22 mouse cellular contexts compared by ENCODE assay signal in genomic region chr8:65443266-65443665, GRCm38 (mm10).
DNase-seq lines count a peak whose midpoint lies in the region; TF ChIP-seq lines count a peak whose summit lies in the region.
"Had no signal": no experiment of that assay in that cellular context is flagged by ENCODE, and none has a peak within 500 bp of the region (broad histone marks: within the 10 kb centered on the region; RNA-seq: fewer than 3 reads in every experiment).

No protein-coding gene starts in this region.

- no peak for TF ChIP-seq CTCF in C2C12 (IDR thresholded peaks at IDR 0.05; ENCODE audit: control insufficient read depth, insufficient read depth, insufficient read length)

- DNase-seq in 3T3-L1 (ENCODE audit: low read depth, low spot score) = peak; percentile 32
- DNase-seq in Muller cell, postnatal 12 days (ENCODE audit: inconsistent ontology term) = peak; percentile 4
- no peak for DNase-seq in frontal cortex, postnatal 36 days (ENCODE audit: low spot score in 2 of 2)
- no peak for DNase-seq in cerebellum, adult 18-20 months
- DNase-seq: adrenal gland, adult 2 months; adrenal gland, postnatal 10 days; adrenal gland, postnatal 25 days; B cell, adult 2 months; cerebellum, adult 11 months; cerebellum, adult 2 months; cerebellum, adult 9-10 months; cerebellum, postnatal 10 days; cerebellum, postnatal 25 days; embryo, embryonic 11 days; forebrain, postnatal 0 days had no signal

- H3K36me3 ChIP-seq in C2C12 (ENCODE audit: control insufficient read depth, insufficient read depth) = no peaks in the 10 kb centered on the region
- H3K36me3 ChIP-seq: embryonic facial prominence, embryonic 13.5 days; embryonic facial prominence, embryonic 15.5 days; forebrain, embryonic 10.5 days; forebrain, embryonic 12.5 days; G1E had no signal

- no peak overlapping the region for H3K4me3 ChIP-seq in C2C12 (ENCODE audit: insufficient read depth, poor library complexity, severe bottlenecking)
- H3K4me3 ChIP-seq: embryonic facial prominence, embryonic 13.5 days; embryonic facial prominence, embryonic 15.5 days; erythroblast, embryonic 14.5 days; forebrain, embryonic 10.5 days; forebrain, embryonic 12.5 days had no signal

- no peaks in the 10 kb centered on the region for H3K27me3 ChIP-seq in C2C12 (ENCODE audit: control insufficient read depth, insufficient read depth, insufficient read length)
- H3K27me3 ChIP-seq: embryonic facial prominence, embryonic 13.5 days; embryonic facial prominence, embryonic 15.5 days; forebrain, embryonic 12.5 days had no signal

- H3K79me3 ChIP-seq in C2C12 (ENCODE audit: low read depth) = no peaks in the 10 kb centered on the region

- H3ac ChIP-seq in C2C12 (ENCODE audit: control insufficient read depth, insufficient read length, low read depth) = no peak overlapping the region

- no peaks in the 10 kb centered on the region for H3K79me2 ChIP-seq in C2C12 (ENCODE audit: control insufficient read depth, insufficient read depth)

TF ChIP-seq in C2C12, 6 proteins besides CTCF, POLR2A, EP300 and RAD21:
- no peak for TF ChIP-seq MYOG (IDR thresholded peaks at IDR 0.05; ENCODE audit: control insufficient read depth, extremely low read depth, insufficient read length)
- TF ChIP-seq FOSL1 (IDR thresholded peaks at IDR 0.05; ENCODE audit: insufficient read depth, low read length, poor library complexity, severe bottlenecking) = peak; percentile 47
- TF ChIP-seq MAX (IDR thresholded peaks at IDR 0.05) = no peak

Comparison
In these comparisons a context has a peak if more than half of its experiments do, and no peak if none do; other contexts are left out.
1. DNase-seq: peak in 3T3-L1 (single experiment) and Muller cell, postnatal 12 days (single experiment); none in frontal cortex, postnatal 36 days (0 of 2) and cerebellum, adult 18-20 months (0 of 2).